Mouse (Mus musculus) frontal cortex, postnatal 10 days (tissue): ENCODE measurements around the gene B4galt7.
A peak's percentile ranks its signal among the peaks of the same experiment; 100 is the strongest.
"Not testable (repeated sequence)": the region's sequence is repeated elsewhere in the genome, so short reads cannot be mapped to it uniquely, and the experiment has no call there.

ENCODE experiments used
- DNase-seq, 2 experiments: peaks; one replicate each; pipeline ENCODE4 v3.0.0; 2022; ENCODE audit warnings: low spot score in 2 of 2, mixed read lengths in 1 of 2

The B4galt7 gene

GRCm38 (mm10) chr13:55599566-55600540 lies at the start of gene B4galt7:
B4galt7 (plus strand) TSS chr13:55599896.
- peak; percentile 75 to 82 for DNase-seq

- DNase-seq: no peak
Observed at GRCm38 (mm10) chr13:55555921-55556320, 43.8 kb upstream of the B4galt7 start.

GRCm38 (mm10) chr13:55557499-55557898 lies 42.2 kb upstream of the B4galt7 start:
- no peak for DNase-seq

- DNase-seq: no peak
Observed at GRCm38 (mm10) chr13:55563266-55563879, 36.3 kb upstream of the B4galt7 start.

GRCm38 (mm10) chr13:55567001-55567400 lies 32.7 kb upstream of the B4galt7 start:
- DNase-seq: no peak

- no peak for DNase-seq
Observed at GRCm38 (mm10) chr13:55567949-55568348, 31.7 kb upstream of the B4galt7 start.

GRCm38 (mm10) chr13:55568524-55568923 lies 31.2 kb upstream of the B4galt7 start:
- not testable (repeated sequence) for DNase-seq

- DNase-seq: peak; percentile 26 to 44
Observed at GRCm38 (mm10) chr13:55569726-55570285, 29.9 kb upstream of the B4galt7 start.

GRCm38 (mm10) chr13:55570286-55570973 lies 29.3 kb upstream of the B4galt7 start:
- peak; percentile 27 to 38 for DNase-seq

- DNase-seq: peak; percentile 88 to 92
Observed at GRCm38 (mm10) chr13:55571027-55571751, 28.5 kb upstream of the B4galt7 start, which contains the start of gene Fam193b. Fam193b (minus strand) TSS chr13:55571120.

- no peak for DNase-seq
Observed at GRCm38 (mm10) chr13:55571977-55572376, 27.7 kb upstream of the B4galt7 start.

GRCm38 (mm10) chr13:55573432-55573831 lies 26.3 kb upstream of the B4galt7 start, which contains the start of gene Tmed9:
Tmed9 (plus strand) TSS chr13:55573732.
- no peak for DNase-seq

- DNase-seq: no peak
Observed at GRCm38 (mm10) chr13:55574321-55574720, 25.4 kb upstream of the B4galt7 start.

GRCm38 (mm10) chr13:55575932-55576331 lies 23.8 kb upstream of the B4galt7 start:
- DNase-seq: no peak

GRCm38 (mm10) chr13:55576872-55577271 lies 22.8 kb upstream of the B4galt7 start:
- DNase-seq: not testable (repeated sequence)

- no peak for DNase-seq
Observed at GRCm38 (mm10) chr13:55578086-55578485, 21.6 kb upstream of the B4galt7 start.

GRCm38 (mm10) chr13:55591961-55592490 lies 7.7 kb upstream of the B4galt7 start:
- DNase-seq: no peak

GRCm38 (mm10) chr13:55592512-55593253 lies 7.0 kb upstream of the B4galt7 start:
- peak; percentile 96 to 97 for DNase-seq

- no peak for DNase-seq
Observed at GRCm38 (mm10) chr13:55593254-55593747, 6.4 kb upstream of the B4galt7 start.

- no peak for DNase-seq
Observed at GRCm38 (mm10) chr13:55595375-55595774, 4.3 kb upstream of the B4galt7 start.
